Mouse (Mus musculus) G1E (cell line): Measurements from ENCODE around the gene Gpr108.
A peak's percentile ranks its signal among the peaks of the same experiment; 100 is the strongest.

ENCODE experiments used
- CTCF ChIP-seq: IDR thresholded peaks from 2 replicates; pipeline ENCODE4 v1.5.1; 2012; ENCODE audit warnings: low read depth, low read length, inconsistent platforms, mixed read lengths
- GATA1 ChIP-seq: IDR thresholded peaks from 2 replicates; pipeline ENCODE4 v1.6.1; 2012; ENCODE audit warnings: borderline replicate concordance, low read length, inconsistent platforms, mixed read lengths
- POLR2AphosphoS5 ChIP-seq: IDR thresholded peaks from 2 replicates; pipeline ENCODE4 v1.6.1; 2012; ENCODE audit warnings: low read depth, low read length, inconsistent platforms; ENCODE audit not compliant: insufficient replicate concordance

DNA sequence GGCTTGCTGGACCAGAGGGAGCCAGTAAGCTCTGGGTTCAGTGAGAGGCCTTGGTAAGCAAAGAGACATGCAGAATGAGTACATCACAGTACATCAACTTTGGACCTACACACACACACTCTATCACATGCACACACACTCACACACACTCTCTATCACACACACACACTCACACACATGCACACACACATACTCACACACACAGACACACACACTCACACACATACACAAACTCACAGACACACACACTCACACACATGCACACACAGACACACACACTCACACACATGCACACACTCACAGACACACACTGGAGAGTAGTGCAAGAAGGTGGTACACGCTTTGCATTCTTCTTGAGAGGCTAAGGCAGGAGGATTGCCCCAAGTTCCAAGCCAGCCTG, 16.0 kb downstream of the Gpr108 start:
- TF ChIP-seq CTCF (no peak), GATA1 (no peak), POLR2AphosphoS5 (0 out of 2 replicates have a peak, but pooled peaks have one; percentile 33)
